Mouse (Mus musculus): Measurements from ENCODE around the gene Arhgap45. TPM values are rescaled to one million over a fixed set of nuclear protein-coding genes. Genes with fewer than 3 reads are reported as not detected.

The Arhgap45 gene
- polyA plus RNA-seq (2012; ENCODE audit: insufficient read depth, insufficient read length, missing spikeins): 218 TPM in 2 replicates

DNA sequence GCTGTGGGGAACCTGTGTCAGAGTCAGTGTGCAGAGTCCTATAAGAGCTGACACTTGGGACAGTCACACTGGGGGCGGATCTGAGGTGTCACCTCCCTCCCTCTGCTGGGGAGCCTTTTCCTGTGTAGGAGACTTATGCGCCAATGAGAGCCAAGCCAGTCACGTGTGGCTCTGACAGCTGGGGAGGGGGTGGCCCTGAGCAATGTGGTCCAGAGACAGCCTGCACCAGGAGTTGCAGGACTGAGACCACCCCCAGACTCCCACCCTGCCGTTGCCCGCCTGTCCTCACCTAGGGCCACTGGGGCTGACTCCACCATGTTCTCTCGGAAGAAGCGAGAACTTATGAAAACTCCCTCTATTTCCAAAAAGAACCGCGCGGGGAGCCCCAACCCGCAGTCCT, at the start of gene Arhgap45:
Gene Arhgap45 (plus strand): TSS at position 143 of the 400 bp plus-strand sequence.
- peak within 1 kb of the TSS; percentile 76 for H3K4me3 ChIP-seq (ENCODE audit: insufficient read depth, low read length)
- TF ChIP-seq CTCF (IDR thresholded peaks at IDR 0.05; ENCODE audit: low read depth, low read length): no peak
- no peak for TF ChIP-seq POLR2A (IDR thresholded peaks at IDR 0.05; ENCODE audit: borderline replicate concordance, low read depth, low read length)
- peaks cover 17% of the 10 kb centered on the region for H3K4me1 ChIP-seq (ENCODE audit: control insufficient read depth, insufficient read depth, low read length)
- peak within 1 kb of the TSS; percentile 91 for H3K27ac ChIP-seq (ENCODE audit: insufficient read depth, low read depth, low read length)

- TF ChIP-seq POLR2A (IDR thresholded peaks at IDR 0.05; ENCODE audit: borderline replicate concordance, low read depth, low read length): no peak
- TF ChIP-seq CTCF (IDR thresholded peaks at IDR 0.05; ENCODE audit: low read depth, low read length): no peak
- Histone ChIP-seq H3K4me1 (ENCODE audit: control insufficient read depth, insufficient read depth, low read length) (no peaks in the 10 kb centered on the region), H3K4me3 (ENCODE audit: insufficient read depth, low read length) (no peak overlapping the region), H3K27ac (ENCODE audit: insufficient read depth, low read depth, low read length) (no peak overlapping the region)
These were observed 49.5 kb upstream of the Arhgap45 start for GRCm38 (mm10) chr10:79966886-79967400.

DNA sequence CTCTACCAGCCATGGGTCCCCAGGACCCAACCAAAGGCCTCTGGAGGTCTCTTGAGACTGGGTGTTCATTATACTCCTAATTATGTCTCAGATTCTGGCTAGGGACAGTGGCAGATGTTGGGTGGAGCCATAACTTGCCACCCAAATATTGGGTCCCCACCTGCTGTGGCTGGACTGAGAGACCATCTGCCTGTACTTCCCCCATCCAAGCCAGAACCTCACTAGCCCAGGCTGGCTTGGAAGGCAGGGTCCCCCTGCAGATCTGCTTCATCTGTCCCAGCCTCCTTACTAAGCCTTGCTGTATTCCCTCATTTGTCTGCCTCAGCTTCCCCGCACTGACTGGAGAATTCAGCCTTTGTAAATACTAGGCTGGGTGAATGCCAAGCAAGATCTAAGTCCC, 48.3 kb upstream of the Arhgap45 start:
- Histone ChIP-seq H3K4me3 (ENCODE audit: insufficient read depth, low read length) (no peak overlapping the region), H3K27ac (ENCODE audit: insufficient read depth, low read depth, low read length) (no peak overlapping the region), H3K4me1 (ENCODE audit: control insufficient read depth, insufficient read depth, low read length) (no peaks in the 10 kb centered on the region)
- TF ChIP-seq CTCF (IDR thresholded peaks at IDR 0.05; ENCODE audit: low read depth, low read length) (no peak), POLR2A (IDR thresholded peaks at IDR 0.05; ENCODE audit: borderline replicate concordance, low read depth, low read length) (no peak)

DNA sequence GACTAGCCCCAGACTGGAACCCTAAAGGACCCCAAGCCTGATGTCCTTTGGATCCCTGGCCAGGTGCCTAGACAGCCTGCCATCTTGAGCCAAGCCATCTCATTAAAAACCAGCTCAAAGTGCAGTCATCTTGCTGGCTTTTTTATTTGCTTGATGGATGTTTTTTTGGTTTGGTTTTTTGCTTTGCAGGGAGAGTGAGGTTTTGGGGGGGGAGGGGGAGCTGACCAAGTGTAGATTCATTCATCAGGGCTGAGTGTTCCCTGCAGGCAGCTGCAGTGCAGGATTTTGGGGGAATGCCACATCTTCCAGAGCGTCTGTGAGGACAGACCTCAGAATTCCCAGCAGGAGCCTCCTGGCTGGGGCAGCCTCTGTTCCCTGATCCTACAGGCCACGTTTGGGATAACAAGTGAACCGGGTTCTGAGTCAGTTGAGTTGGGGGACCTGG, 47.3 kb upstream of the Arhgap45 start:
- TF ChIP-seq POLR2A (IDR thresholded peaks at IDR 0.05; ENCODE audit: borderline replicate concordance, low read depth, low read length): no peak
- TF ChIP-seq CTCF (IDR thresholded peaks at IDR 0.05; ENCODE audit: low read depth, low read length): no peak
- Histone ChIP-seq H3K4me3 (ENCODE audit: insufficient read depth, low read length) (no peak overlapping the region), H3K4me1 (ENCODE audit: control insufficient read depth, insufficient read depth, low read length) (no peaks in the 10 kb centered on the region), H3K27ac (ENCODE audit: insufficient read depth, low read depth, low read length) (no peak overlapping the region)

DNA sequence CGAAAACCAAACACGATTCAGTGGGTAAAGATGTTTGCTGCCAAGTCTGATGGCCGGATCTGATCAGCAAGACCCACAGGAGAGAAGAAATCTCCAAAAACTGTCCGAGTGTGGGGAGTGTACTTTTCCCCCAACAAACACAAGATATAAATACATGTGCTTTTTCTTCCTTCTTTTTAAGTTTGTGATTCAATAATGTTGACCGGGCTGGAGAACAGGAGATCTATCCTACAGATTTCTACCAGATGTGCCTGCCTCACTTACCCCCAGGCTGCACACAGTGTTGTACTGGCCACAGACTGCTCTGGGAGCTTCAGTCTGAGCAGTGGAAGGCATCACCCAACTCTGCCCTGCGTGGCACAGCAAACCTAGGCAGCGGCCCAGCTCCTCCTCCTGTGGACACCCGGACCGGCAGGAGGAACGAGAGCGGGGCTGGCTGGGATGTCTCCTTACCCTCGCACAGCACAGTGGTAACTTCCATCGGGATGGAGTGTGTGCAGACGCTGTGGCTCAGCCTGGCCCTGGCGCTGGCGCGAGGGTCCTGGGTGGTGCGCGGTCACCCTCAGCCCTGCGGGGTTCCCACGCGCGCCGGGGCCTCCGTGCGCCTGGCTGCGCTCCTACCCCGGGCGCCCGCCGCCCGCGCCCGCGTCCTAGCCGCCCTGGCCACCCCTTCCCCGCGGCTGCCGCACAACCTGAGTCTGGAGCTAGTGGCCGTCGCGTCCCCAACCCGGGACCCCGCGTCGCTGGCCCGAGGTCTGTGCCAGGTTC, 45.9 kb upstream of the Arhgap45 start, which contains the start of gene Grin3b:
Gene Grin3b (plus strand): TSS at position 301 of the 768 bp plus-strand sequence.
- TF ChIP-seq CTCF (IDR thresholded peaks at IDR 0.05; ENCODE audit: low read depth, low read length): no peak
- TF ChIP-seq POLR2A (IDR thresholded peaks at IDR 0.05; ENCODE audit: borderline replicate concordance, low read depth, low read length): no peak
- H3K27ac ChIP-seq (ENCODE audit: insufficient read depth, low read depth, low read length): no peak within 1 kb of the TSS
- H3K4me1 ChIP-seq (ENCODE audit: control insufficient read depth, insufficient read depth, low read length): peaks cover 13% of the 10 kb centered on the region
- H3K4me3 ChIP-seq (ENCODE audit: insufficient read depth, low read length): peak within 1 kb of the TSS; percentile 32

DNA sequence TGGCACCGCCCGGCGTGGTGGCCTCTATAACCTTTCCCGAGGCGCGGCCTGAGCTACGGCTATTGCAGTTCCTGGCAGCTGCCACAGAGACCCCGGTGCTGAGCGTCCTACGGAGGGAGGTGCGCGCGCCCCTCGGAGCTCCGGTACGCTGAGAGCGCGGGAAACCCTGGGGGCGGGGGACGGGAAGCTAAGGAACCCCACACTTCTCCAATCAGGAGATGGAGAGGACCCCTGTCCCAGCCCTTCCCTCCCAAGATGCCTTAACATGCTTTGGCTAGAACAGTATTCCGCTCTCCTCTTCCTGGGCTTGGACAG, 45.3 kb upstream of the Arhgap45 start:
- H3K27ac ChIP-seq (ENCODE audit: insufficient read depth, low read depth, low read length): no peak overlapping the region
- TF ChIP-seq CTCF (IDR thresholded peaks at IDR 0.05; ENCODE audit: low read depth, low read length): no peak
- TF ChIP-seq POLR2A (IDR thresholded peaks at IDR 0.05; ENCODE audit: borderline replicate concordance, low read depth, low read length): no peak
- H3K4me1 ChIP-seq (ENCODE audit: control insufficient read depth, insufficient read depth, low read length): peaks cover 14% of the 10 kb centered on the region
- 0 out of 2 replicates have a peak overlapping the region, but pooled peaks have one; percentile 2 for H3K4me3 ChIP-seq (ENCODE audit: insufficient read depth, low read length)

GRCm38 (mm10) chr10:79972831-79973230, 43.6 kb upstream of the Arhgap45 start:
- no peak overlapping the region for H3K4me3 ChIP-seq (ENCODE audit: insufficient read depth, low read length)
- TF ChIP-seq POLR2A (IDR thresholded peaks at IDR 0.05; ENCODE audit: borderline replicate concordance, low read depth, low read length) (no peak), CTCF (IDR thresholded peaks at IDR 0.05; ENCODE audit: low read depth, low read length) (no peak)
- H3K27ac ChIP-seq (ENCODE audit: insufficient read depth, low read depth, low read length): no peak overlapping the region
- peaks cover 14% of the 10 kb centered on the region for H3K4me1 ChIP-seq (ENCODE audit: control insufficient read depth, insufficient read depth, low read length)

DNA sequence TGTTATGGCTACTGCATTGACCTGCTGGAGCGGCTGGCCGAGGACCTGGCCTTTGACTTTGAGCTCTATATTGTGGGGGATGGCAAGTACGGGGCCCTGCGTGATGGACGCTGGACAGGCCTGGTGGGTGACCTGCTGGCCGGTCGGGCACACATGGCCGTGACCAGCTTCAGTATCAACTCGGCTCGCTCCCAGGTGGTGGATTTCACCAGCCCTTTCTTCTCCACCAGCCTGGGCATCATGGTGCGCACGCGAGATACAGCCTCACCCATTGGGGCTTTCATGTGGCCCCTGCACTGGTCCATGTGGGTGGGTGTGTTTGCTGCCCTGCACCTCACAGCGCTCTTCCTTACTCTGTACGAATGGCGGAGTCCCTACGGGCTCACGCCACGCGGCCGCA, 42.4 kb upstream of the Arhgap45 start:
- TF ChIP-seq CTCF (IDR thresholded peaks at IDR 0.05; ENCODE audit: low read depth, low read length): no peak
- TF ChIP-seq POLR2A (IDR thresholded peaks at IDR 0.05; ENCODE audit: borderline replicate concordance, low read depth, low read length): no peak
- H3K27ac ChIP-seq (ENCODE audit: insufficient read depth, low read depth, low read length): no peak overlapping the region
- peaks cover 14% of the 10 kb centered on the region for H3K4me1 ChIP-seq (ENCODE audit: control insufficient read depth, insufficient read depth, low read length)
- no peak overlapping the region for H3K4me3 ChIP-seq (ENCODE audit: insufficient read depth, low read length)

GRCm38 (mm10) chr10:79974668-79975067, 41.8 kb upstream of the Arhgap45 start:
- H3K4me3 ChIP-seq (ENCODE audit: insufficient read depth, low read length): no peak overlapping the region
- no peak for TF ChIP-seq CTCF (IDR thresholded peaks at IDR 0.05; ENCODE audit: low read depth, low read length)
- no peak for TF ChIP-seq POLR2A (IDR thresholded peaks at IDR 0.05; ENCODE audit: borderline replicate concordance, low read depth, low read length)
- H3K27ac ChIP-seq (ENCODE audit: insufficient read depth, low read depth, low read length): peak overlapping the region; percentile 73
- peaks cover 14% of the 10 kb centered on the region for H3K4me1 ChIP-seq (ENCODE audit: control insufficient read depth, insufficient read depth, low read length)

DNA sequence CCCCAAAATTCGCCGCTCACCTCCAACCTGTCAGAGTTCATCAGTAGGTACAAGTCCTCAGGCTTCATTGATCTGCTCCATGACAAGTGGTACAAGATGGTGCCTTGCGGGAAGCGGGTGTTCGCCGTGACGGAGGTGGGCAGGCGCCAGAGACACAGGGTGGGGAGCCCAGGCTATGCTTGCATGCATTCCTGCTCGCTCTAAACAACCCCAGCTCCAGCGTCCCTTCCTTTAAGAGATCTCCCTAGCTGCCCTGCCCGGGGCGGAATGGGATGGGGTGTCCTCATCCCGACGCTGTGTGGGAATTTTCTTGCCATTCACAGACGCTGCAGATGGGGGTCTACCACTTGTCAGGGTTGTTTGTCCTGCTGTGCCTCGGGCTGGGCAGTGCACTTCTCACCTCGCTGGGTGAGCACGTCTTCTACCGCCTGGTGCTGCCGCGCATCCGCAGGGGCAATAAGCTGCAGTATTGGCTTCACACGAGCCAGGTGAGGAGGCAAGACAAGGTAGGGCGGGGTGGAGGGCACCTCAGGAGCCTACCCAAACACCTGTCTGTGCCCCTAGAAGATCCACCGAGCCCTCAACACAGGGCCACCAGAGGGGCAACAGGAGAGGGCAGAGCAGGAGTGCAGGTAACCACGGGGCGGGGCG, 40.3 kb upstream of the Arhgap45 start:
- TF ChIP-seq CTCF (IDR thresholded peaks at IDR 0.05; ENCODE audit: low read depth, low read length) (no peak), POLR2A (IDR thresholded peaks at IDR 0.05; ENCODE audit: borderline replicate concordance, low read depth, low read length) (no peak)
- no peak overlapping the region for H3K4me3 ChIP-seq (ENCODE audit: insufficient read depth, low read length)
- no peak overlapping the region for H3K27ac ChIP-seq (ENCODE audit: insufficient read depth, low read depth, low read length)
- H3K4me1 ChIP-seq (ENCODE audit: control insufficient read depth, insufficient read depth, low read length): peaks cover 14% of the 10 kb centered on the region

All from bone marrow macrophage, adult 2 months (primary cell).